Mouse (Mus musculus): ENCODE results near the gene Igsf21. TPM values are rescaled to one million over a fixed set of nuclear protein-coding genes. Genes with fewer than 3 reads are reported as not detected.

Gene Igsf21
- polyA plus RNA-seq, 1 experiment from 2014 or later, result 2.9 TPM

DNA sequence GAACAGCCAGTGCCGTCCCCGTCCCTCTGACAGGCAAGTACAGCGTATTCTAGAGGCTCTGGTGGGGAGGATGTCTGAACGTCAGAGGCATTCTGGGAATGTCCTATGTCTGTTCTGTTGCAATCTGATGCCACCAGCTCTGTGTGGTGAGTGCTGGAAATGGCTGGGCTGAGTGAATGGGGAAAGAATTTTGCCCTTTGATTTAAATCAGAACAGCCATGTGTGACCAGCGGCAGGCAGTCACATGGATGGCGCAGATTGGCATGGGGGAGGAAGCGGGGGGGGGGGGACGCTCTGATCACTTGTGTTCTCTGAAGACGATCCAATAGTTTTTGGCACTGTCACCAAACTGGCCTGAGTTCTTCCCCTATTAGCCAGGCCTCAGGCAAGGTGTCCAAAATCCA is 92.9 kb downstream of the Igsf21 start:
- no peak overlapping the region for H3K9ac ChIP-seq
- no peak for ATAC-seq (ENCODE audit: insufficient number of reproducible peaks, insufficient read depth, low FRiP score, low TSS enrichment)
- H3K36me3 ChIP-seq, result no peaks in the 10 kb centered on the region
- H3K4me3 ChIP-seq, result no peak overlapping the region
- H3K4me2 ChIP-seq (replicated peaks), result no peak overlapping the region
- 0 out of 2 replicates have a peak overlapping the region, but pooled peaks have one; percentile 20 for H3K27ac ChIP-seq
- WGBS, result 54% methylated on average over 9 of the region's 9 CpGs
- H3K27me3 ChIP-seq, result no peaks in the 10 kb centered on the region
- H3K4me1 ChIP-seq, result 0 out of 2 replicates have a peak, but pooled peaks cover 3% of the 10 kb centered on the region
- H3K9me3 ChIP-seq, result no peaks in the 10 kb centered on the region

DNA sequence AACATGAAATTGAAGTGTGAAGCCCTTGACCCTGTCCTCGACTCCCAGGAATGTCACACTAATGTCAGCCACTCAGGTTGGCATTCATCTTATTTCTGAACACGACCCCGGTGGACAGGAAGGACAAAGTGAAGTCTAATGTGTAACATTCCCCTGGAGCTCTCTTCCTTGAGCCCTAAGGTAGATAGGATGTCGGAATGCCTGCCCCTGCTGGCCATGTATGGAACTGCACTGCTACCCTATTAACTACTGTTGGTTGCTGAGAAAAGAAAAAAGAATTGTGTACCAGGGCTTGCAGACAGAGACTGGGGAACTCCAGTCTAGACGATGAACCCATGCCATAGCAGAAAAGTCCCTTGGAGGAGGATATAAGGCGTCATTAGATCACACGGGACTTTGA is 93.5 kb downstream of the Igsf21 start:
- Histone ChIP-seq H3K9ac (no peak overlapping the region), H3K4me1 (0 out of 2 replicates have a peak, but pooled peaks cover 3% of the 10 kb centered on the region), H3K9me3 (no peaks in the 10 kb centered on the region), H3K4me3 (no peak overlapping the region), H3K4me2 (replicated peaks) (no peak overlapping the region), H3K27ac (0 out of 2 replicates have a peak overlapping the region, but pooled peaks have one; percentile 20), H3K36me3 (no peaks in the 10 kb centered on the region), H3K27me3 (no peaks in the 10 kb centered on the region)
- WGBS, result 29% methylated on average over 7 of the region's 7 CpGs
- ATAC-seq (ENCODE audit: insufficient number of reproducible peaks, insufficient read depth, low FRiP score, low TSS enrichment), result no peak

DNA sequence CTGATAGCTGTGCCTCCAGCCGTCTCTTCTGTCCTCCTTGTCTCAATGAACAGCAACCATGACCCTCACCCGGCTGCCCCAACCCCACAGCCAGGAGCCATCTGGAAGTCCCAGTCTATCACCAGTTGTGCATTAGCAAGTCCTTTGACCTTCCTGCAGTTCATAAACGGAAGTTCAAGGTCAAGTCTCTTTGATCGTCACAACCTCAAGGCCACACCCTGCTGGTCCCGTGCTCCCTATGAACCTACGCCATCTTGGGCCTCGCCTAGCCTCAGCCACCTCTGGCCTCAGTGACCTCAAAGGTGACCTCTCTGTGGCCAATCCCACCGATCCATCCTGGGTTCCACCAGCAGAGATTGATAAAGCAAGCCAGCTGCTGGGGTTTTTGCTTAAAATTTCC is 96.9 kb downstream of the Igsf21 start:
- WGBS, result 74% methylated on average over 8 of the region's 8 CpGs
- Histone ChIP-seq H3K4me1 (0 out of 2 replicates have a peak, but pooled peaks cover 3% of the 10 kb centered on the region), H3K27me3 (no peaks in the 10 kb centered on the region)

DNA sequence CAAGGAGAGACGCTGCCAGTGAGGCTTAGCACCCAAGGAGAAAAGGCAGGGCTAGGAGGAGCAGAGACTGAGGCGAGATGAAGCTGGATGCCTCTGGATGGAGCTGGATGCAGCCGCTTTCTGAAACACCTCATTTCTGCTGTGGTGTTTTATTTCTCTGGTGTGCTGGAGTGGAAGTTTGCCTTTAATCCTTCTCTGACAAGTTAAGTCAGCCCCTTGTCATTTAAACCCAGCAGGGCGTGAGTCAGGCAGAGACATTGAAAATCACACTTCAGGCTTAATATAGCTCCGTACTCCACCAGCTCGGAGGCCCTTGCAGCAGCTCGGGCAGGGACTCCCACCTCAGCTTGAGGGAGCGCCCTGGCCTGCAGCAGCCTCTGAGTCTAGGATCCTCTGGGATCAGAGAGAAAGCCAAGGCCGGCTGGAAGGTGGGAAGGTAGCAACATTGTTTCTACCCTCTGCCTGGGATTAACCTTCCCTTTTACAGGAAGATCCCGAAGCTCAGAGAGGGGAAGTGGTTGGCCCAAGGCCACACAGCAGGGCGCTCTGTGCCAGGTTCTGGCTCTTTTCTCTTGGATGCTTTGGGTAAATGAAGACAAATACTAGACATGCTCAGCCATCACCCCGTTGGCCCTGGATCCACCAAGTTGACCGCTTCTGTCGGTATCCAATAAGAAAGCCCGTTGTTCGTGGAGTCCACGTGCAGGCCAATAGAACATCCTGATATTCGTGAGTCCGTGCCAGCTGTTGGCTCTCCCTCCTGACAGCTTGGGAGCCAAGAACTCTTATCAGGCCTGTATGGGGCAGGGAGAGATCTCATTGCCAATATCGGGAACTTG is 98.5 kb downstream of the Igsf21 start:
- H3K27me3 ChIP-seq, result no peaks in the 10 kb centered on the region
- no peak for ATAC-seq (ENCODE audit: insufficient number of reproducible peaks, insufficient read depth, low FRiP score, low TSS enrichment)
- 0 out of 2 replicates have a peak, but pooled peaks cover 3% of the 10 kb centered on the region for H3K9me3 ChIP-seq
- no peaks in the 10 kb centered on the region for H3K36me3 ChIP-seq
- no peak overlapping the region for H3K27ac ChIP-seq
- no peak overlapping the region for H3K4me3 ChIP-seq
- no peak overlapping the region for H3K4me2 ChIP-seq (replicated peaks)
- no peak overlapping the region for H3K9ac ChIP-seq
- WGBS, result 72% methylated on average over 20 of the region's 20 CpGs
- H3K4me1 ChIP-seq, result no peaks in the 10 kb centered on the region

More for the DNA sequence above, 96.9 kb downstream of the Igsf21 start:
- Histone ChIP-seq H3K4me2 (replicated peaks) (no peak overlapping the region), H3K36me3 (no peaks in the 10 kb centered on the region), H3K4me3 (no peak overlapping the region), H3K27ac (no peak overlapping the region), H3K9ac (no peak overlapping the region), H3K9me3 (no peaks in the 10 kb centered on the region)
- ATAC-seq (ENCODE audit: insufficient number of reproducible peaks, insufficient read depth, low FRiP score, low TSS enrichment), result no peak

DNA sequence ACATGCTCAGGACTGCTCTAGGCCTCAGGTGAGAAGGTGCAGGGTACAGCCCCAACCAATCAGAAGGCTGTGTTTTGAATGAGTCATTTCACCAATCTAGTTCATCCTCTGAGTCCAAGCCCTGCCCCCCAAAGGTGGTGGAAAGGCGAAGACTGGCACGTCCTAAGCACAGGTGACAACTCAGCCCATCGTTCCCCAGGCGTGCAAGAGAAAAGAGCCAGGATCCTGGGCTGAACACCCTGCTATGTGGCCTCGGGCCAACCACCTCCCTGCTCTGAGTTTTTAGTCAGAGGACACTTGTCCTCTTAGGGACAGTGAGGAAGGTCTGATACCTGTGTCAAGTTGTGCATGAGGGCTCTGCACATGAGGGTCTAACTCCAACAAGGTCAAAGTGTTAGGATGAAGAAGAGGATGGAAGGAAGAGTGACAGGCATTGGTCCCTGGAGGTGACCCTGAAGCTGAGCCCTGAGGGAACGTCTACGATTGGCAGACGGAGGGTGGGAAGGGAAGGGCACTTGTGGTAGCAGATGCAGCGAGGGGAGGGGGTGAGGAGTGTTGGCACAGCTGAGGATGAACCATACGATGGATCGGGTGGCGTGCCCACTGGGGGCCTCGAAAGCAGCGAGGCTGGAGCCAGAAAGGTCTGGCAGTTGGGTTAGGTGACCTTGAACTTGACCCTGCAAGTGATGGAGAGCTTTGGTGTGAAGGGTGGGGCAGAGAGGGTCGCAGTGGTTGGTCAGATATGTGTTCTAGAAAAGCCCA is 99.3 kb downstream of the Igsf21 start:
- Histone ChIP-seq H3K27me3 (no peaks in the 10 kb centered on the region), H3K9me3 (0 out of 2 replicates have a peak, but pooled peaks cover 3% of the 10 kb centered on the region), H3K4me2 (replicated peaks) (no peak overlapping the region), H3K27ac (no peak overlapping the region), H3K4me3 (no peak overlapping the region), H3K9ac (no peak overlapping the region), H3K4me1 (no peaks in the 10 kb centered on the region), H3K36me3 (no peaks in the 10 kb centered on the region)
- 72% methylated on average over 15 of the region's 15 CpGs for WGBS
- ATAC-seq (ENCODE audit: insufficient number of reproducible peaks, insufficient read depth, low FRiP score, low TSS enrichment), result no peak

DNA sequence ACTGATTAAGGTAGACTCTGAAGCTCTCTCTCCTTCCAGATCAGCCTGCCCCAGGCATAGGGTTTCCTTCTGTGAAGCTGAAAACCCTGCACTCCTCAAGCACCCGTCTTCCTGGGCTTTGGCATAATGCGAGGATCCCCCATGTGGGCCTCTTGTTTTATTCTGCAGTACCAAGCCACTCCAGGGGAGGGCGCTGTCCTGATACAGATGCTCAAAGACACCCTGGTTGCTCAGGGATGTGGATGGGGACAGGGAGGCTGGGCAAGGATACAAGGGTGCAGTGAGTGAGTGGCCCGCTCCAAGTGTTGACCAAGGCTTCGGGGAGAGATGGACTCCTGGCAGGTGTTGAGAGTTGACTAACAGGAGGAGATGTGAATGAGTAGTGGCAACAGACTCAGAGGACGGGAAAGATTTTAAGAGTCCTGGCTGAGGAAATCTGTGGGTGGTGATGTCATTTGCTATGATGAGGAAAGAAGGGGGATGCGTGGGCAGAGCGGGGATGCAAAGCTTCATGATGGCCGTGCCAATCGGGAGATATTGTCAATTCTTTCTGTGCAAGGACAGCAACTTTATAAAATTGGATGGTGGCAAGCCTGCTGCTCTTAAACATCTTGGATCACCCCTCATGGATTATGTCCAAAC is 102.6 kb downstream of the Igsf21 start:
- 89% methylated on average over 10 of the region's 10 CpGs for WGBS
- H3K4me1 ChIP-seq, result peaks cover 5% of the 10 kb centered on the region; the same call in 1 of the 2 replicates
- ATAC-seq (ENCODE audit: insufficient number of reproducible peaks, insufficient read depth, low FRiP score, low TSS enrichment), result no peak
- no peak overlapping the region for H3K4me2 ChIP-seq (replicated peaks)
- no peaks in the 10 kb centered on the region for H3K36me3 ChIP-seq
- 0 out of 2 replicates have a peak, but pooled peaks cover 3% of the 10 kb centered on the region for H3K9me3 ChIP-seq
- H3K27me3 ChIP-seq, result no peaks in the 10 kb centered on the region
- no peak overlapping the region for H3K9ac ChIP-seq
- no peak overlapping the region for H3K27ac ChIP-seq
- H3K4me3 ChIP-seq, result no peak overlapping the region

DNA sequence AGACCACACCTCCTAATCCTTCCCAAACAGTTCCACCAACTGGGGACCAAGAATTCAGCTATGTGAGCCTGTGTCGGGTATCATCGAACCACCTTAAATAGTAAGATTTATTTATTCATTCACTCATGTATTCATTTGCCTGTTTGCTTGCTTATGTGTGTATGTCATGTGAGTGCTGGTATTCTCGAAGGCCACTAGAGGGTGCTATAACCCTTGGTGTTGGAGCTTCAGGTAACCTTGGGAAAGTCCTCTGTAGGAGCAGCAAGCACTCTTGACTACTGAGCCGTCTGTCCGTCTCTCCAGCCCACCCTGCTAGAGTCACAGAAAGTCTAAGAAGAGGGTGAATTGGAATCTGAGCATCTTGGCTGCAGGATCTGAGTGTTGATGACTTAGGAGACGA is 103.4 kb downstream of the Igsf21 start:
- Histone ChIP-seq H3K36me3 (no peaks in the 10 kb centered on the region), H3K9ac (no peak overlapping the region), H3K27ac (no peak overlapping the region), H3K4me3 (no peak overlapping the region), H3K27me3 (no peaks in the 10 kb centered on the region), H3K9me3 (0 out of 2 replicates have a peak, but pooled peaks cover 3% of the 10 kb centered on the region), H3K4me1 (peaks cover 8% of the 10 kb centered on the region; the same call in 1 of the 2 replicates), H3K4me2 (replicated peaks) (no peak overlapping the region)
- 93% methylated on average over 6 of the region's 6 CpGs for WGBS
- ATAC-seq (ENCODE audit: insufficient number of reproducible peaks, insufficient read depth, low FRiP score, low TSS enrichment), result no peak

DNA sequence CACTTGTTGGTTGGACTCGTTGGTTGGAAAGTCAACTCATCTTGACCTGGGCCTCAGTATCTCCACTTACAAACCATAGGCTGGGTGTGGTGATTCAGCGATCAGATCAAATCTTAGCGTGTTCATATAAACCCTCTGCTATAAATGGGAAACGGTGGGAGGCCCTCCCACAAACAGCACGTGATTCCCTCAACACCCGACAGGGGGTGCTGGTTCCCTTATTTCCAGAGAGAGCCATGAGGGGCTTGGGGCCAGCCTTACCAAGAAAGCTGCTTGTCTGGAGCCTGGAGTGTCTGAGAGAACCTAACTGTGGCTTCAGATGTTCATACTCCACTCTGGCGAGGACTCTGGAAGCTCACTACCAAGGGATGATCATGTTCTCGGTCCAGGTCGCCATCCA is 106.1 kb downstream of the Igsf21 start:
- Histone ChIP-seq H3K9me3 (0 out of 2 replicates have a peak, but pooled peaks cover 3% of the 10 kb centered on the region), H3K4me1 (peaks cover 8% of the 10 kb centered on the region; the same call in 1 of the 2 replicates), H3K4me2 (replicated peaks) (no peak overlapping the region), H3K36me3 (no peaks in the 10 kb centered on the region), H3K27ac (no peak overlapping the region), H3K27me3 (no peaks in the 10 kb centered on the region), H3K4me3 (no peak overlapping the region), H3K9ac (no peak overlapping the region)
- no peak for ATAC-seq (ENCODE audit: insufficient number of reproducible peaks, insufficient read depth, low FRiP score, low TSS enrichment)
- WGBS, result 70% methylated on average over 9 of the region's 9 CpGs

DNA sequence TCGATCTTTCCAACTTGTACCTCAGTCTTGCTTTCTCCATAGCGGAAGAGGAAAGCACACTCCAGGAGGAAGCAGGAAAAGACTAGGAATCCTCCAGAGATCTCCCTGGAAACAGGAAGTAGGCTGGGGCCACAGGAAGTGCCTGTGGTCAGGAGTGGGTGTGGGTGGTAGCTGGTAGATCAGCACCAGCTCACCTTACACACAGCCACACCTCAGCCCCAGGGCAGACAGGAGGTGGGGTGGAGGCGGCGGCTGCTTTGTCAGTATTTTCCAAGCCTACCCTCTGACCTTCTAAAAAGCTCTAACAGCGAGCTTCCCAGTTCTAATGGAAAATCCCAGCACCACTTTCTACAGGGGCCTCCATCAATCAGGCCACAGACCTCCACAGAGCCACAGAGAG is 107.7 kb downstream of the Igsf21 start:
- Histone ChIP-seq H3K4me2 (replicated peaks) (no peak overlapping the region), H3K9ac (no peak overlapping the region), H3K9me3 (0 out of 2 replicates have a peak, but pooled peaks cover 3% of the 10 kb centered on the region), H3K27me3 (no peaks in the 10 kb centered on the region), H3K4me1 (peaks cover 8% of the 10 kb centered on the region; the same call in 1 of the 2 replicates), H3K36me3 (no peaks in the 10 kb centered on the region), H3K27ac (no peak overlapping the region), H3K4me3 (no peak overlapping the region)
- ATAC-seq (ENCODE audit: insufficient number of reproducible peaks, insufficient read depth, low FRiP score, low TSS enrichment), result no peak
- 62% methylated on average over 5 of the region's 5 CpGs for WGBS

DNA sequence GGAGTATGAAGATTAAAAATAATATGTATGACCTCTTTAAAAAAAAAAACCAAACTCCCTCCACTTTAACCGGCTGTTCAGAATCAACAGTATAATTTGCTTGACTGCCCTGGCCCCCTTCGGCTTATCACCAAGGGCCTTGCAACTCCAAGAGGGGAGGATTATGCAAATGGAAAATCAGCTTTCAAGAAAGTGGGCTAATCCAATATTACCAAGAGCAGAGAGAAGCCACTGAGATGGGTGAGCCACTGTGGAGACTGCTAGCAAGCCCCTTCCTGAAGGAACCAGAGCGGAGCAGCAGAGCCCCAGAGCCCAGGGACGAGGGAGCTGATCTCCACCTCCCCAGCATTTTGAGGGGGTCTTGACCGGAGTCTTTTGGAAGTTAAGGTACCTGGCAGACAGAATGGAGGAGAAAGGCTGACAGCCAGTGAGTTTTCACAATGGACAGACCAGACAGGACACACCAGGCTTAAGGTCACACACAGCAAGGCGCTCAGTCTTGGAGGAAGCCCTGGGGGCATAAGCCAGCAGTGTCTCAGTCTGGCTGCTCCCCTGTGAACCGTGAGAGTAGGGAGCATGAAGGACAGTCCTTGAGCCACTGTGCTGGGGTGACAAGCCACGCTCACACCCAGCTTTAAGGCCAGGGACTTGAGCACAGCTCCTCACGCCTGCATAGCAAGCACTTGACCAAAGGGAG is 114.8 kb downstream of the Igsf21 start:
- no peak overlapping the region for H3K4me2 ChIP-seq (replicated peaks)
- 12% methylated on average over 9 of the region's 9 CpGs for WGBS
- H3K4me1 ChIP-seq, result no peaks in the 10 kb centered on the region

DNA sequence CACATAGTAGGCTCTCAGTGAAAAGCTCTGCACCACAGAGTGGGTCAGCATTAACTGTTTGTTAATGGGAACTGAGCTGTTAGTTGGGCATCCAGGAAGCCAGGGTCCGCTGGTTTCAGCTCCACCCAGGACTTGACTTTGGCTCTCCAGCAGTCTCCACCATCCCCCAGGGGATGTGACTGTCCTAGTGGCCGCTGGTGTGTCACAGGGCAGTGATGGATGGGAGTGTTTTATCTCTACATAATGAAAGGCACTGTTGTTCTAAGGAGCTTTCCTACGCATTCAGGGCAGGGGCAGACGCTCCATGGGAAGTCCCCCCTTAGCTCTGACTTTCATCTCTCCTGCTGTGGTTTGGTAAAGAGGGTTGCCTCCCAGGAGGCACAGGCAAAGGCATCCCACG is 115.4 kb downstream of the Igsf21 start:
- Histone ChIP-seq H3K4me3 (no peak overlapping the region), H3K4me1 (no peaks in the 10 kb centered on the region), H3K9me3 (no peaks in the 10 kb centered on the region), H3K4me2 (replicated peaks) (no peak overlapping the region), H3K36me3 (no peaks in the 10 kb centered on the region), H3K27ac (no peak overlapping the region), H3K9ac (no peak overlapping the region), H3K27me3 (peaks cover 15% of the 10 kb centered on the region)
- ATAC-seq (ENCODE audit: insufficient number of reproducible peaks, insufficient read depth, low FRiP score, low TSS enrichment), result no peak
- WGBS, result 3% methylated on average over 5 of the region's 5 CpGs

More for the DNA sequence above, 114.8 kb downstream of the Igsf21 start:
- no peak overlapping the region for H3K4me3 ChIP-seq
- H3K36me3 ChIP-seq, result no peaks in the 10 kb centered on the region
- ATAC-seq (ENCODE audit: insufficient number of reproducible peaks, insufficient read depth, low FRiP score, low TSS enrichment), result no peak
- no peak overlapping the region for H3K9ac ChIP-seq
- H3K27ac ChIP-seq, result no peak overlapping the region
- H3K9me3 ChIP-seq, result no peaks in the 10 kb centered on the region
- peaks cover 15% of the 10 kb centered on the region for H3K27me3 ChIP-seq
